Mouse (Mus musculus) cerebellum, adult 2 months (tissue): Measurements from ENCODE around the gene 4933415A04Rik.

ENCODE experiments used
- CTCF ChIP-seq: fragments of 200-500 bp; IDR thresholded peaks from 2 replicates; pipeline ENCODE4 v1.5.1; 2011; ENCODE audit warnings: low read depth, mild to moderate bottlenecking, control low read depth, low read length, moderate library complexity, borderline replicate concordance; ENCODE audit not compliant: insufficient read depth
- POLR2A ChIP-seq: fragments of 200-500 bp; IDR thresholded peaks from 2 replicates; pipeline ENCODE4 v1.6.1; 2011; ENCODE audit warnings: low read length, control low read depth, borderline replicate concordance; ENCODE audit not compliant: insufficient read depth

- TF ChIP-seq CTCF (peak; percentile 7; the same call in 1 of the 2 replicates), POLR2A (no peak)
These were observed 30.3 kb upstream of the 4933415A04Rik start for GRCm38 (mm10) chr11:43556538-43556937.
